Mouse (Mus musculus) left cerebral cortex, postnatal 25 days (tissue): ENCODE measurements around the gene Olfr429. TPM values are rescaled to one million over a fixed set of nuclear protein-coding genes. Genes with fewer than 3 reads are reported as not detected.

Experiments
- total RNA-seq, 2 experiments: library from RNA; stranded (reverse); gene quantifications; 2 replicates each; pipeline ENCODE4 v1.2.3; 2021

The Olfr429 gene
- total RNA-seq, 2 experiments from 2014 or later = not detected

Other genes with a start within 250 kb of the Olfr429 start
- gene Ifi211, start 171.3 kb upstream of the Olfr429 start, total RNA-seq = not detected
- 1 to 10 TPM in 1 of 2 experiments, under 1 TPM in 1; 0.78 to 1.5 TPM for gene Mndal, start 141.8 kb upstream of the Olfr429 start, total RNA-seq
- under 1 TPM; 0.55 to 0.69 TPM for gene Ifi203, start 141.7 kb upstream of the Olfr429 start, total RNA-seq
- not detected for gene Ifi202b, start 101.6 kb upstream of the Olfr429 start, total RNA-seq
- gene Ifi205, start 52.5 kb upstream of the Olfr429 start, total RNA-seq = not detected
- not detected for gene Olfr433, start 43.6 kb upstream of the Olfr429 start, total RNA-seq
- gene Olfr432, start 35.1 kb upstream of the Olfr429 start, total RNA-seq = not detected
- not detected for gene Olfr430, start 17.7 kb upstream of the Olfr429 start, total RNA-seq
- gene Olfr427, start 12.6 kb downstream of the Olfr429 start, total RNA-seq = not detected
- gene Olfr231, start 36.8 kb downstream of the Olfr429 start, total RNA-seq = not detected
- not detected for gene Olfr424, start 47.2 kb downstream of the Olfr429 start, total RNA-seq
- not detected for gene Olfr420, start 71.3 kb downstream of the Olfr429 start, total RNA-seq
- gene Spta1, start 88.4 kb downstream of the Olfr429 start, total RNA-seq = under 1 TPM; 0.09 to 0.14 TPM
- not detected for gene Olfr419, start 167.7 kb downstream of the Olfr429 start, total RNA-seq
- gene Mptx1, start 246.2 kb downstream of the Olfr429 start, total RNA-seq = not detected